Mouse (Mus musculus) midbrain, postnatal 0 days (tissue): ENCODE results near the gene Lrrc49. TPM values are rescaled to one million over a fixed set of nuclear protein-coding genes. Genes with fewer than 3 reads are reported as not detected.

ENCODE experiments used
- ATAC-seq: fragments of 200-750 bp; cut with Nextera tagmentation; 2 replicates; pipeline ENCODE4 v1.8.0; 2017; ENCODE audit warnings: moderate number of reproducible peaks, mild to moderate bottlenecking, moderate TSS enrichment, moderate library complexity; ENCODE audit not compliant: low FRiP score
- DNase-seq: peaks from one replicate; pipeline ENCODE4 v3.0.0-alpha.2; 2015; ENCODE audit warnings: low spot score
- H3K27ac ChIP-seq: fragments of 300-500 bp; sonication (generic); 2 replicates; pipeline ENCODE4 v1.5.1; 2014; ENCODE audit warnings: low read depth, mild to moderate bottlenecking, low read length, mixed read lengths
- H3K27me3 ChIP-seq: fragments of 300-500 bp; sonication (generic); 2 replicates; pipeline ENCODE4 v1.6.1; 2014; ENCODE audit warnings: low read length, control low read depth, mixed read lengths; ENCODE audit not compliant: insufficient read depth
- H3K36me3 ChIP-seq: fragments of 300-500 bp; sonication (generic); 2 replicates; pipeline ENCODE4 v1.6.1; 2014; ENCODE audit warnings: low read length, control low read depth, mixed read lengths; ENCODE audit not compliant: insufficient read depth
- H3K4me1 ChIP-seq: fragments of 300-500 bp; sonication (generic); 2 replicates; pipeline ENCODE4 v1.6.1; 2014; ENCODE audit warnings: mild to moderate bottlenecking, control low read depth, antibody characterized with exemption, low read length, mixed read lengths; ENCODE audit not compliant: insufficient read depth
- H3K4me2 ChIP-seq: fragments of 300-500 bp; sonication (generic); 2 replicates; pipeline ENCODE4 v1.6.1; 2014; ENCODE audit warnings: low read depth, mild to moderate bottlenecking, low read length, mixed read lengths; ENCODE audit not compliant: poor library complexity, severe bottlenecking
- H3K4me3 ChIP-seq: fragments of 300-500 bp; sonication (generic); 2 replicates; pipeline ENCODE4 v1.5.1; 2014; ENCODE audit warnings: low read depth, mild to moderate bottlenecking, low read length, moderate library complexity
- H3K9ac ChIP-seq: fragments of 300-500 bp; sonication (generic); replicated peaks from 2 replicates; pipeline ENCODE4 v1.6.1; 2014; ENCODE audit warnings: mild to moderate bottlenecking, low read length, moderate library complexity, mixed read lengths; ENCODE audit not compliant: poor library complexity, severe bottlenecking
- H3K9me3 ChIP-seq: fragments of 300-500 bp; sonication (generic); 2 replicates; pipeline ENCODE4 v1.6.1; 2016; ENCODE audit warnings: low read length, control low read depth
- CTCF ChIP-seq: IDR thresholded peaks from 2 replicates; pipeline ENCODE4 v1.5.1; 2016; ENCODE audit warnings: antibody characterized with exemption, mild to moderate bottlenecking
- WGBS: fragments of 180-500 bp; shearing (Covaris S2); extraction: QIAGEN DNeasy Blood & Tissue Kit; methylation state at CpG from one replicate; pipeline ENCODE4 v1.1.7; 2014; 5-methylcytosine and 5-hydroxymethylcytosine counted together
- polyA plus RNA-seq: library from polyadenylated mRNA; unstranded; fragments of >200 nt; fragmentation: Nextera tagmentation; extraction: Ambion mirVana; gene quantifications from 2 replicates; pipeline ENCODE4 v1.2.1, GENCODE M21; 2015
- total RNA-seq: library from RNA; depleted of rRNA; stranded (reverse); fragments of >200 nt; gene quantifications from 2 replicates; pipeline ENCODE4 v1.2.3, GENCODE M21; 2014

Lrrc49 gene
- total and polyA plus RNA-seq, 2 experiments from 2014 or later = 72.0 to 79.2 TPM

- no peak overlapping the region for H3K4me3 ChIP-seq
- H3K9ac ChIP-seq = no peak overlapping the region
- ATAC-seq (no peak), DNase-seq (no peak)
- H3K4me2 ChIP-seq = no peak overlapping the region
- H3K9me3 ChIP-seq = no peaks in the 10 kb centered on the region
- 81% methylated on average over 5 of the region's 5 CpGs for WGBS
- no peak for TF ChIP-seq CTCF
- H3K27ac ChIP-seq = no peak overlapping the region
- no peaks in the 10 kb centered on the region for H3K36me3 ChIP-seq
- H3K27me3 ChIP-seq = no peaks in the 10 kb centered on the region
- H3K4me1 ChIP-seq = no peaks in the 10 kb centered on the region
Measured at GRCm38 (mm10) chr9:60708606-60709005, 20.6 kb upstream of the Lrrc49 start.

- no peak for ATAC-seq
Measured at GRCm38 (mm10) chr9:60707594-60707993, 19.6 kb upstream of the Lrrc49 start.

DNA sequence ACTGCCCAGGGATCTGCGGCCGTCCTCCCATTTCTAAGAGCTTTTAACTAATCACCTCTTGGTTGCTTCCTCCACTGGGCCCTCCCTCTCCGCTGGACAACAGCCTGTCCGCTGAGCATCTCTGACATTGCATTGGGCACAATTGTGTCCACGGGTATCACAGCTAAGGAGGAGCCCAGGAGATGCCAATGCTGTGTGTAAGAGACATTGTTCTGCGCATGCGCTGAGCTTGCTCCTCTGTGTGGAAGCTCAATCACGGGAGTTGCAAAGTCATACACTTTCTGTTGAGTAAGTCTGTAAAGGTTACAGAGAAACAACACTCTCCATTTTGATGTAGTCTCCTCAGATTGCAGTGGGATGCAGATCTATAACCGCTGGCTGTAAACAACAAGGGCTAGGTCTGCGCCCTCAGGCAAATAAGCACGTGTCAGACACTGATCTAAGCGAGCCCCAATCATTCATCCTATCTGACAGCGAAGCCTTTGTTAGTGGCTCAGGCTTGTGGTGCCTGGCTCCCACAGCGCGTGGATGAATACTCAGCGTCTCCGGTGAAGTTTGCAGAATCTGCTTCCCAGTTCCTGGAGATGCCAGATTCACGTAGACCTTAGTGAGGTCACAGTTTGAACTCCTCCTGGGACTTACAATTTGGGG is 11.7 kb upstream of the Lrrc49 start:
- DNase-seq (no peak), ATAC-seq (no peak)
- no peaks in the 10 kb centered on the region for H3K9me3 ChIP-seq
- no peaks in the 10 kb centered on the region for H3K4me1 ChIP-seq
- H3K27ac ChIP-seq = no peak overlapping the region
- no peaks in the 10 kb centered on the region for H3K36me3 ChIP-seq
- H3K4me2 ChIP-seq = no peak overlapping the region
- TF ChIP-seq CTCF = no peak
- no peak overlapping the region for H3K9ac ChIP-seq
- no peak overlapping the region for H3K4me3 ChIP-seq
- no peaks in the 10 kb centered on the region for H3K27me3 ChIP-seq
- 69% methylated on average over 18 of the region's 18 CpGs for WGBS

More at GRCm38 (mm10) chr9:60707594-60707993, 19.6 kb upstream of the Lrrc49 start:
- TF ChIP-seq CTCF = peak; percentile 32; the same call in 1 of the 2 replicates
- Histone ChIP-seq H3K9ac (no peak overlapping the region), H3K4me3 (no peak overlapping the region), H3K4me2 (no peak overlapping the region), H3K4me1 (no peaks in the 10 kb centered on the region), H3K36me3 (no peaks in the 10 kb centered on the region), H3K9me3 (no peaks in the 10 kb centered on the region), H3K27me3 (no peaks in the 10 kb centered on the region), H3K27ac (no peak overlapping the region)
- WGBS = 93% methylated on average over 2 of the region's 2 CpGs
- DNase-seq = no peak

DNA sequence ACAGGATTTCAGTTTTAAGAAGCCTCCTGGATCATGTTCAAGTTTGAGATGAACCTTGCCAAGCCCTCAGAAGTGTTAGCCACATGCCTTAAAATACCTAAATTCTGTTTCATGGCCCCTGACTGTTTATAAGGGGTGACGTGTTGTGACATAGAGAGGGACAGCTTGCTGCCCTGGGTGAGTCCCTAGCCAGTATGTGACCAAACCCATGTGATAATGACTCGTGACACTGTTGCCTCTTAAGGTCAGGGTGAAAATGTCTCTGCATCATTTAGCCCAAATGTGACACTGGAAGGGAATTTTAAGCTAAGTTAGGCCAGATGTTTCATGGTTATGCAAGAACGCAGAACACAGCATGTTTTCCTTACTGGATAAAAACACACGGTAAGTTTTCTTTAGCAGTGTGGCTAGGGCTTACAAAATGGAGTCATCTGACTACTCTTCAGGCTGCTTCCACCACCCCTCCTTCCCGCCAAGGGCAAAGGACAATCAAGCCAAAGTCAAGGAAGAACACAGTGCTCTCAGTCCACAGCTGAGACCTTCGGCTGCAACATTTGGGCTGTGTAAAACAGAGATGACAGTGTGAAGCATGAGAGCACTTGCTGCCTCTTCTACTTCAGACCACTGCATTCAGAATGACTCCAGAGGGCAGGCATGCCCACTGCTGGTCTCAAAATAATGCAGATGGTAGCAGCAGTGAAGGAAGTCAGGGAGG is 8.5 kb upstream of the Lrrc49 start:
- TF ChIP-seq CTCF = no peak
- ATAC-seq (no peak), DNase-seq (no peak)
- Histone ChIP-seq H3K4me3 (no peak overlapping the region), H3K36me3 (no peaks in the 10 kb centered on the region), H3K9me3 (no peaks in the 10 kb centered on the region), H3K27ac (no peak overlapping the region), H3K4me2 (no peak overlapping the region), H3K4me1 (no peaks in the 10 kb centered on the region), H3K27me3 (no peaks in the 10 kb centered on the region), H3K9ac (no peak overlapping the region)
- WGBS = 78% methylated on average over 6 of the region's 6 CpGs

- peak; percentile 52 for TF ChIP-seq CTCF
- no peak for DNase-seq
Measured at GRCm38 (mm10) chr9:60693986-60694385, 6.0 kb upstream of the Lrrc49 start.

GRCm38 (mm10) chr9:60692624-60693023 is 4.7 kb upstream of the Lrrc49 start:
- ATAC-seq (no peak), DNase-seq (no peak)
- no peak for TF ChIP-seq CTCF
- no peak overlapping the region for H3K4me3 ChIP-seq
- H3K27ac ChIP-seq = no peak overlapping the region
- no peaks in the 10 kb centered on the region for H3K4me1 ChIP-seq
- no peaks in the 10 kb centered on the region for H3K9me3 ChIP-seq
- H3K4me2 ChIP-seq = no peak overlapping the region
- WGBS = 68% methylated on average over 4 of the region's 4 CpGs
- H3K9ac ChIP-seq = no peak overlapping the region
- no peaks in the 10 kb centered on the region for H3K36me3 ChIP-seq
- no peaks in the 10 kb centered on the region for H3K27me3 ChIP-seq

More at GRCm38 (mm10) chr9:60693986-60694385, 6.0 kb upstream of the Lrrc49 start:
- H3K27me3 ChIP-seq = no peaks in the 10 kb centered on the region
- no peaks in the 10 kb centered on the region for H3K9me3 ChIP-seq
- H3K9ac ChIP-seq = no peak overlapping the region
- WGBS = 67% methylated on average over 2 of the region's 2 CpGs
- H3K4me3 ChIP-seq = no peak overlapping the region
- no peak overlapping the region for H3K4me2 ChIP-seq
- no peak for ATAC-seq
- no peaks in the 10 kb centered on the region for H3K4me1 ChIP-seq
- H3K36me3 ChIP-seq = no peaks in the 10 kb centered on the region
- H3K27ac ChIP-seq = no peak overlapping the region
